Mouse (Mus musculus) stomach, postnatal 0 days (tissue): Measurements from ENCODE around the gene Rnf34. TPM values are rescaled to one million over a fixed set of nuclear protein-coding genes. Genes with fewer than 3 reads are reported as not detected.

ENCODE experiments used
- ATAC-seq: fragments of 200-750 bp; cut with Nextera tagmentation; 2 replicates; pipeline ENCODE4 v1.8.0; 2017; ENCODE audit not compliant: low FRiP score, low TSS enrichment
- DNase-seq: peaks from one replicate; pipeline ENCODE4 v3.0.0-alpha.2; 2016; ENCODE audit warnings: low spot score
- H3K27ac ChIP-seq: fragments of 300-500 bp; sonication (generic); replicated peaks from 2 replicates; pipeline ENCODE4 v1.5.1; 2014; ENCODE audit warnings: mild to moderate bottlenecking, control low read depth
- H3K27me3 ChIP-seq: fragments of 300-500 bp; sonication (generic); 2 replicates; pipeline ENCODE4 v1.6.1; 2014; ENCODE audit warnings: low read length; ENCODE audit not compliant: control insufficient read depth, insufficient read depth
- H3K36me3 ChIP-seq: fragments of 300-500 bp; sonication (generic); 2 replicates; pipeline ENCODE4 v1.6.1; 2014; ENCODE audit warnings: low read length, mixed read lengths; ENCODE audit not compliant: control insufficient read depth, insufficient read depth
- H3K4me1 ChIP-seq: fragments of 300-500 bp; sonication (generic); replicated peaks from 2 replicates; pipeline ENCODE4 v1.6.1; 2014; ENCODE audit warnings: antibody characterized with exemption; ENCODE audit not compliant: control insufficient read depth, insufficient read depth
- H3K4me2 ChIP-seq: fragments of 300-500 bp; sonication (generic); replicated peaks from 2 replicates; pipeline ENCODE4 v1.6.1; 2014; ENCODE audit warnings: low read depth, mild to moderate bottlenecking, control low read depth, moderate library complexity
- H3K4me3 ChIP-seq: fragments of 300-500 bp; sonication (generic); 2 replicates; pipeline ENCODE4 v1.5.1; 2014; ENCODE audit warnings: low read depth, low read length, control low read depth
- H3K9ac ChIP-seq: fragments of 300-500 bp; sonication (generic); 2 replicates; pipeline ENCODE4 v1.6.1; 2014; ENCODE audit warnings: mild to moderate bottlenecking, low read length, control low read depth, mixed read lengths
- H3K9me3 ChIP-seq: fragments of 300-500 bp; sonication (generic); 2 replicates; pipeline ENCODE4 v1.6.1; 2016; ENCODE audit warnings: low read length; ENCODE audit not compliant: control insufficient read depth
- CTCF ChIP-seq: IDR thresholded peaks from 2 replicates; pipeline ENCODE4 v1.5.1; 2016; ENCODE audit warnings: antibody characterized with exemption, low read depth, mild to moderate bottlenecking, moderate library complexity
- EP300 ChIP-seq: optimal IDR thresholded peaks from 2 replicates; pipeline ENCODE3; 2016; ENCODE audit warnings: antibody characterized with exemption
- WGBS: fragments of 180-500 bp; shearing (Covaris S2); extraction: QIAGEN DNeasy Blood & Tissue Kit; methylation state at CpG from one replicate; pipeline ENCODE4 v1.1.7; 2014; 5-methylcytosine and 5-hydroxymethylcytosine counted together
- polyA plus RNA-seq: library from polyadenylated mRNA; unstranded; fragments of >200 nt; fragmentation: Nextera tagmentation; extraction: Ambion mirVana; gene quantifications from 2 replicates; pipeline ENCODE4 v1.2.1, GENCODE M21; 2015

The Rnf34 gene
- polyA plus RNA-seq, 1 experiment from 2014 or later: 19.1 TPM

DNA sequence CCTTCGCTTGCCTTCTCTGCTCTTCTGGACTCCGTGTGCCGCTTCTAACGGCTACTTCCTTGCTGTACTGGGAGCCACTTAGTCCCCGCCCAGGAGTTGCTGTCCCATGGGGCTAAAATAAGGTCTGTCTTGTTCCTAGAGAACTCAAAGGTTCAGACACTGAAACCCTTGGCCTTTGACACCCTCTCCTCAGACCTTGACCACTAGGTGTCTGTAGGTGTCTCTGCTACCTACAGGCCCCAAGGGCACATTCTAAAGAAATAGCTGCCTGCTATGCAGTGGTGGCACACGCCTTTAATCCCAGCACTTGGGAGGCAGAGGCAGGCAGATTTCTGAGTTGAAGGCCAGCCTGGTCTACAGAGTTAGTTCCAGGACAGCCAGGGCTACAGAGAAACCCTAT is 66.3 kb downstream of the Rnf34 start:
- DNase-seq: no peak
- no peak overlapping the region for H3K4me2 ChIP-seq
- no peaks in the 10 kb centered on the region for H3K4me1 ChIP-seq
- no peak for TF ChIP-seq CTCF
- TF ChIP-seq EP300: no peak
- H3K27ac ChIP-seq: no peak overlapping the region
- H3K27me3 ChIP-seq: no peaks in the 10 kb centered on the region
- no peaks in the 10 kb centered on the region for H3K9me3 ChIP-seq
- H3K9ac ChIP-seq: no peak overlapping the region
- no peaks in the 10 kb centered on the region; the same call in 1 of the 2 replicates for H3K36me3 ChIP-seq
- no peak for ATAC-seq
- no peak overlapping the region for H3K4me3 ChIP-seq
- 90% methylated on average over 6 of the region's 6 CpGs for WGBS

GRCm38 (mm10) chr5:122917982-122918711 is 68.3 kb downstream of the Rnf34 start:
- Histone ChIP-seq H3K27ac (no peak overlapping the region), H3K9ac (no peak overlapping the region), H3K36me3 (no peaks in the 10 kb centered on the region; the same call in 1 of the 2 replicates), H3K9me3 (no peaks in the 10 kb centered on the region), H3K4me1 (no peaks in the 10 kb centered on the region), H3K27me3 (no peaks in the 10 kb centered on the region), H3K4me3 (no peak overlapping the region), H3K4me2 (no peak overlapping the region)
- TF ChIP-seq EP300 (no peak), CTCF (no peak)
- 57% methylated on average over 7 of the region's 7 CpGs for WGBS
- ATAC-seq: no peak
- DNase-seq: no peak

GRCm38 (mm10) chr5:122920557-122920956 is 70.7 kb downstream of the Rnf34 start:
- WGBS: 63% methylated on average over 5 of the region's 5 CpGs
- Histone ChIP-seq H3K27me3 (no peaks in the 10 kb centered on the region), H3K36me3 (no peaks in the 10 kb centered on the region; the same call in 1 of the 2 replicates), H3K27ac (no peak overlapping the region), H3K4me2 (no peak overlapping the region), H3K9me3 (no peaks in the 10 kb centered on the region), H3K9ac (no peak overlapping the region), H3K4me3 (no peak overlapping the region), H3K4me1 (no peaks in the 10 kb centered on the region)
- ATAC-seq (peak; percentile 72; the same call in 1 of the 2 replicates), DNase-seq (no peak)
- TF ChIP-seq EP300 (no peak), CTCF (no peak)

Other genes starting within 250 kb of the Rnf34 start
- gene Ift81, start 235.5 kb upstream of the Rnf34 start, polyA plus RNA-seq: 16.3 and 17.4 TPM in 2 replicates
- gene P2rx7, start 206.1 kb upstream of the Rnf34 start, polyA plus RNA-seq: 2.1 and 2.7 TPM in 2 replicates
- 22.8 and 24.7 TPM in 2 replicates for gene P2rx4, start 142.5 kb upstream of the Rnf34 start, polyA plus RNA-seq
- gene Camkk2, start 70.6 kb upstream of the Rnf34 start, polyA plus RNA-seq: 16.3 and 16.6 TPM in 2 replicates
- gene Anapc5, start 28.7 kb upstream of the Rnf34 start, polyA plus RNA-seq: 168 and 169 TPM in 2 replicates
- 15.3 and 15.5 TPM in 2 replicates for gene Kdm2b, start 139.8 kb downstream of the Rnf34 start, polyA plus RNA-seq
- 29.6 TPM in 2 replicates for gene Orai1, start 165.0 kb downstream of the Rnf34 start, polyA plus RNA-seq
- gene Morn3, start 197.0 kb downstream of the Rnf34 start, polyA plus RNA-seq: 0.41 TPM in 1 of 2 replicates, not detected in the other
- gene Tmem120b, start 218.4 kb downstream of the Rnf34 start, polyA plus RNA-seq: 8.0 and 9.1 TPM in 2 replicates